Mouse (Mus musculus) frontal cortex, adult 2 months (tissue): ENCODE measurements around the gene 4930449I24Rik. TPM values are rescaled to one million over a fixed set of nuclear protein-coding genes. Genes with fewer than 3 reads are reported as not detected.
"Not testable (repeated sequence)": the region's sequence is repeated elsewhere in the genome, so short reads cannot be mapped to it uniquely, and the experiment has no call there.

Experiments used
- DNase-seq, 2 experiments: peaks; one replicate each; pipeline ENCODE4 v3.0.0; 2022; ENCODE audit warnings: low spot score in 1 of 2; ENCODE audit errors: extremely low spot score in 1 of 2
- polyA plus RNA-seq: library from polyadenylated mRNA; depleted of rRNA; stranded (reverse); fragments of >200 nt; gene quantifications from 2 replicates; pipeline ENCODE4 v1.2.3, GENCODE M21; 2012; rRNA removed

The 4930449I24Rik gene
- not detected in 2 replicates for polyA plus RNA-seq

- not testable (repeated sequence) for DNase-seq
Measured at GRCm38 (mm10) chr5:146502099-146502498, at the start of gene 4930449I24Rik. TSS of gene 4930449I24Rik (plus strand) at chr5:146502399.

GRCm38 (mm10) chr5:146453556-146453955 is 48.6 kb upstream of the 4930449I24Rik start:
- peak; percentile 29 to 58 for DNase-seq

- no peak for DNase-seq
Measured at GRCm38 (mm10) chr5:146461612-146462011, 40.6 kb upstream of the 4930449I24Rik start.

DNA sequence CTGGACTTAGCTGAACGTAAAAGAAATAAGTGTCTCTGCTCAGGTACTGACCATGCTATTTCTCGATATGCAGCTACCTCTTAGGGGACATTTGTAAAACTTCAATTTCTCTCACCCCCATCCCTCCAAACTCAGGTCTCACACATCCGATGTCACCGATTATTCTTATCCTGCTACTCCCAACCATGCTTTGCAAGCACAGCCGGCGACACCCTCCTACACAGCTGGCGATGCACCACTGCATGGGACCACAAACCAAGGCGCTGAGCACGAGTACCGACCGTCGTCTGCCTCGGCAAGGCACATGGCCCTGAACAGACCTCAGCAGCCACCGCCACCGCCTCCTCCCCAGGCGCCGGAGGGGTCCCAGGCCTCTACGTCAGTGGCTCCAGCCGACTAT is 35.5 kb upstream of the 4930449I24Rik start:
- DNase-seq, result peak in 1 of 2 experiments; percentile 39

DNA sequence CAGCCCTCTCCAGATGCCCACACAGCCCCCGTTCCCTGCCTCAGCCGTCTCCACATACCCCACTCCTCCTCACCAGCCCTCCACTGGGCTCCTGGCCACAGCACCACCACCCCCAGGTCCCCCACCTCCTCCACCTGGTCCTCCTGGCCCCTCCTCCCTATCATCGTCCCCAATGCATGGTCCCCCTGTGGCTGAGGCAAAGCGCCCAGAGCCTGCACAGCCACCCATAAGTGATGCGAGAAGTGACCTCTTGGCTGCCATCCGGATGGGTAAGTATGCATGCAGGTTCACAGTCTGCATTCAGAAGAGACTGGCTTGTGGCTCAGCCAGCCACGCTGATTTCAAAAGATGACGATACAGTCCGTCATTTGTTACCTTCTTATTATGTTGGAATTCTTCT is 33.9 kb upstream of the 4930449I24Rik start:
- no peak for DNase-seq

GRCm38 (mm10) chr5:146470821-146471220 is 31.4 kb upstream of the 4930449I24Rik start:
- DNase-seq, result no peak

GRCm38 (mm10) chr5:146471311-146471710 is 30.9 kb upstream of the 4930449I24Rik start:
- no peak for DNase-seq

- no peak for DNase-seq
Measured at GRCm38 (mm10) chr5:146471821-146472220, 30.4 kb upstream of the 4930449I24Rik start.

GRCm38 (mm10) chr5:146479564-146479963 is 22.6 kb upstream of the 4930449I24Rik start:
- DNase-seq, result peak in 1 of 2 experiments; percentile 73

DNA sequence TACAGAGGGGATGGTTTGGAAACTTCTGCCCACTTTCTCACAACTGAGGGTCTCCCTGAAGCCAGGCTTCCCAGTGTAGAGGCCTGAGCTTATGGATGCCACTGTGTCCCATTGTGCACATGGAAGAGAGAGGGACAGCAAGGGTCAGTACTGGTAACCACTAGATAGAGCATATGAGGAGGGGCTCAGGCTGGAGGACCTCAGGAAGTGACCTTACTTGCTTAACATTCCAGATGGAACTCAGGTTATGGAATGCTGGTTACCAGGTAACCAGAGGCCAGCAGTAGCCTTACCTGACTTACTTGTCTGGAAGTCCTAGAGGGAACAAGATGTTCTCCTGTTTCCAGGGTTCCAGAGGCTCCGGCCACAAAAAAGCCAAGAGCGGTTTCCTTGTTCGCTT is 20.5 kb upstream of the 4930449I24Rik start, which contains the start of gene Gm6408:
Gene Gm6408 (plus strand): TSS at position 301 of the 400 bp plus-strand sequence.
- not testable (repeated sequence) for DNase-seq

GRCm38 (mm10) chr5:146488959-146489358 is 13.2 kb upstream of the 4930449I24Rik start:
- peak in 1 of 2 experiments; percentile 57 for DNase-seq

DNA sequence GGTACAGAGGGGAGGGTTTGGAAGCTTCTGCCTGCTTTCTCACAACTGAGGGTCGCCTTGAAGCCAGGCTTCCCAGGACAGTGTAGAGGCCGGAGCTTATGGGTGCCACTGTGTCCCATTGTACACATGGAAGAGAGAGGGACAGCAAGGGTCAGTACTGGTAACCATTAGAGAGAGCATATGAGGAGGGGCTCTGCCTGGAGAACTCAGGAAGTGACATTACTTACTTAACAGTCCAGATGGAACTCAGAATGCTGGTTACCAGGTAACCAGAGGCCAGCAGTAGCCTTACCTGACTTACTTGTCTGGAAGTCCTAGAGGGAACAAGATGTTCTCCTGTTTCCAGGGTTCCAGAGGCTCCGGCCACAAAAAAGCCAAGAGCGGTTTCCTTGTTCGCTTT is 11.1 kb upstream of the 4930449I24Rik start, which contains the start of gene Gm6370:
Gene Gm6370 (plus strand): TSS at position 301 of the 400 bp plus-strand sequence.
- DNase-seq, result not testable (repeated sequence)

GRCm38 (mm10) chr5:146513823-146514222 is 11.6 kb downstream of the 4930449I24Rik start, which contains the start of gene Gm3402:
TSS of gene Gm3402 (plus strand) at chr5:146514123.
- not testable (repeated sequence) for DNase-seq

- DNase-seq, result not testable (repeated sequence)
Measured at GRCm38 (mm10) chr5:146525501-146525900, 23.3 kb downstream of the 4930449I24Rik start, which contains the start of gene Gm3404. TSS of gene Gm3404 (plus strand) at chr5:146525801.

DNA sequence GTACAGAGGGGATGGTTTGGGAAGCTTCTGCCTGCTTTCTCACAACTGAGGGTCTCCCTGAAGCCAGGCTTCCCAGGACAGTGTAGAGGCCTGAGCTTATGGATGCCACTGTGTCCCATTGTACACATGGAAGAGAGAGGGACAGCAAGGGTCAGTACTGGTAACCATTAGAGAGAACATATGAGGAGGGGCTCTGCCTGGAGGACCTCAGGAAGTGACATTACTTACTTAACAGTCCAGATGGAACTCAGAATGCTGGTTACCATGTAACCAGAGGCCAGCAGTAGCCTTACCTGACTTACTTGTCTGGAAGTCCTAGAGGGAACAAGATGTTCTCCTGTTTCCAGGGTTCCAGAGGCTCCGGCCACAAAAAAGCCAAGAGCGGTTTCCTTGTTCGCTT is 35.1 kb downstream of the 4930449I24Rik start, which contains the start of gene Gm3409:
Gene Gm3409 (plus strand): TSS at position 301 of the 400 bp plus-strand sequence.
- DNase-seq, result not testable (repeated sequence)

Other genes with a start within 250 kb of the 4930449I24Rik start
- gene Wasf3, start 117.4 kb upstream of the 4930449I24Rik start, polyA plus RNA-seq, result 65.3 and 67.9 TPM in 2 replicates
- gene Gm6408, start 20.4 kb upstream of the 4930449I24Rik start, polyA plus RNA-seq, result 0.23 and 0.24 TPM in 2 replicates
- gene Gm6370, start 11.0 kb upstream of the 4930449I24Rik start, polyA plus RNA-seq, result not detected in 2 replicates
- gene Gm3402, start 11.7 kb downstream of the 4930449I24Rik start, polyA plus RNA-seq, result not detected in 2 replicates
- not detected in 2 replicates for gene Gm3404, start 23.4 kb downstream of the 4930449I24Rik start, polyA plus RNA-seq
- not detected in 2 replicates for gene Gm3409, start 35.2 kb downstream of the 4930449I24Rik start, polyA plus RNA-seq
- not detected in 2 replicates for gene Gm3415, start 53.7 kb downstream of the 4930449I24Rik start, polyA plus RNA-seq
- gene Gpr12, start 82.8 kb downstream of the 4930449I24Rik start, polyA plus RNA-seq, result 26.7 and 27.5 TPM in 2 replicates